Mouse (Mus musculus) CD4-positive, CD25-positive, alpha-beta regulatory T cell, adult 4 months (primary cell): ENCODE measurements around the gene Taf15. TPM values are rescaled to one million over a fixed set of nuclear protein-coding genes. Genes with fewer than 3 reads are reported as not detected.

ENCODE experiments used
- ATAC-seq: one replicate; pipeline ENCODE4 v1.8.0; 2017
- polyA plus RNA-seq, 2 experiments: library from polyadenylated mRNA; unstranded; fragments of 100-300 nt; shearing (Covaris generic); gene quantifications; one replicate each; pipeline ENCODE4 v1.2.1; 2017

The Taf15 gene
- polyA plus RNA-seq = 10 to 100 TPM; 20.6 to 22.0 TPM

DNA sequence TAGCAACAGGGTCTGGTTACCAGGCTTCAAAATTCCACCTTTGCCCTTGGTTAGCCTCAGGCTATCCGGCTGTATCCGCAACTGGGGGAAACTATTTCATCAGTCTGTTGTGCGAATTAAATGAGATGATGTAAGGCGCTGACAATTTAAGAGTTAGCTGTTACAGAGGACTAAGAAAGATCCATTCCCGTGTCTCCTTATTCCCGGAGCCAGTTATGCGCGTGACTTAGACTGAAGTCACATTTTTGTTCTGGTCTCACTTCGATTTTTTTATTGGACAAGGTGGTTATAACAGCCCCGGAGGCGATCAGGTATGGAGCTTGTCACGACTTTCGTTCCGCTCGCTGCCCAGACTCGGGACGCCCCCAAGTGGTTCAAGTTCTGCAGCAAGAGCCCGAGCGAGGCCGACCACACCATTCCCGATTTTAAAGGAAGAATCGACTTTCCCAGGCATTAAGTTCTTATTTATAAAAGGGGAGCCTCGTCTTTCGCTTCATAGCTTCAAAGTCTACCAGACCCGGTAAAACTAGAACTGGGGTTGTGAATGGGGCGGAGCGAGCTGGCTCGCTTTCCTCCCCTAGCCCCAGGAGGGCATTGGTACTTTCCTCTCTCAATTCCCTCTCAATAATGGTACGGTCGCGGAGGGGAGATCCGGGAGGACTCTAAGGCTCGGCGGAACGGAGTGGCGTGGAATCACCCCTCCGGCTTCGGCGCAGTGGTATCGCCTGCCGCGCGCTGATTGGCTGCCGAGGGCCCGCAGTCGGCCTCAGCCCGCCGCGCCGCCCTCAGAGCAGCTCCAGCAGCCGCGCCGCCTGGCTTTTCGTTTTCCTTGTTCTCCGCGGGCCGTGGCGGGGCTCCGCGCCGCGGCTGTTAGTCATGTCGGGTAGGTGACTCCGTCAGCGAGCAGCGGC, at the start of gene Taf15:
Gene Taf15, plus strand, starts transcription at position 763 of the 911 bp plus-strand sequence.
- ATAC-seq = peak; percentile 99

DNA sequence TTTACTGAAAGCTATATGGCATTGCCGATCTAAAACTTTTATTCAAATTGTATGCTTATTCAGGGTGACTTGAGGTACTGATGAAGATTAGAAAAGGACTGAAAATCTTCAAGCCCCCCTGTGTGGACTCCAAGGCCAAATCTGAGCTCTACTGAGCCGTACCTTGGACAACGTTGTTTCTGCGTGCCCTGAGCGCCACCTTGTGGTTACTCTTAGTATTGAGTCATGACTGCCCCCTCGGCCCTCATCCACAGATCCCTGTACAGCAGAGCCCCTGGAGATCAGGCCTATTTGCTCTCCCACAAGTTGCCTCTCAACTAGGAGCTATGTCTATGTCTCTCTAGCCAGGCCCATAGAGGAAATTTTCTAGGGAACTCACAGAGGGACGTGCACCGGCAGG, 48.2 kb upstream of the Taf15 start:
- no peak for ATAC-seq

DNA sequence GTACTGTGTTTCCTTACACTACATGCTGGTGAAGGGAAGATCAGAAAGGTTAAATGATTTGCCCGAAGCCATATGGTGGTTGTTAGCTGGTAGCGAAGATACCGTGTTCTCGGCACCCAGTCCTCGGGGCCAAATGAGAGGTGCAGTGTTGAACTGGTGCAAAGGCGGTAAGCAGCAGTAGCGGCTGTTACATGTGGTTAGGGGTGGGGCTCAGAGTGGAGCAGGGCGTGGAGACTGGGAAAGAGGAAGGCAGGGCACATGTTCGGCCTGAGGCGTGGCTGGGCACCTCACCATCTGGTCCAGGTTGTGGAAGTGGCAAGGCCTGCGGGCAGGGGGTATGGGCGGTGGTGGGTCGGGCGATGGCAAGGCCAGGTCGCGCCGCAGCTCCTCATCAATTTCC, 45.9 kb upstream of the Taf15 start:
- ATAC-seq = no peak

DNA sequence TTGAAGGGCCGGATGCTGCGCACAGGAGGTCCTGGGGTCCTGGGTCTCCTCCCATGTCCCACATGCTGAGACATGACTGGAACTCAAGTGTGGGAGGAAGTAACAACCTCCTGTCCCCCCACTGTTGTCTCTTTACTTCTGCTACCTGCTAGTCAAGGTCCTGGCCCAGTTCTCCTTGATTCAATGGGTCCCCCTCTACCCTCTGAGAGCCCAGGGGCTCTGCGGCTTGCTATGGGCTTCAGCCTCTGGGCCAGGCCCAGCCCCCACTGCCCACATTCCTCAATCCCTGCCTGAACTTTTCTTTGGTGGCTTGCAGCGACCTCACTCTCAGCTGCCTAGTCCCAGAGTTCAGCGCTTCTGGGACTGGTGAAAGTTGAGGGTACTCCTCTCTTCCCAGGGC, 43.5 kb upstream of the Taf15 start, which contains the start of gene Gas2l2:
Gene Gas2l2, minus strand, starts transcription at position 101 of the 400 bp plus-strand sequence.
- ATAC-seq = no peak

DNA sequence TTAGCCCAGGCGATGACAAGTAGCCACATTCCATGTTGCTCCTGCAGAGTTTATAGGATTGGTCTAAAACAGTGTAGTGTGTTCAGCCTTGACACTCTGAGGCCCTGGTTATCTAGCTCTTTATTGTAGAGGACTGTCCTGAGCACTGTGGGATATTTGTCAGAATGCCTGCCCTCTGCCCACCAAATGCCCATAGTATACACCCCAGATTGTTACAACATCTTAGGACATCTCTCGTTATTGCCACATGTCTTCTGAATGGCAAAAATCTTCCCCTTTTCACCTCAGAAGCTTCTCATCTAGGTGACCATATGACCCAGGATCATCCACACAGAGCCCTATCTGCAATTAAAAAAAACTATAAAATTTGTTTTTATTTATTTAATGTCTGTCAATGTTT, 40.4 kb upstream of the Taf15 start:
- no peak for ATAC-seq

DNA sequence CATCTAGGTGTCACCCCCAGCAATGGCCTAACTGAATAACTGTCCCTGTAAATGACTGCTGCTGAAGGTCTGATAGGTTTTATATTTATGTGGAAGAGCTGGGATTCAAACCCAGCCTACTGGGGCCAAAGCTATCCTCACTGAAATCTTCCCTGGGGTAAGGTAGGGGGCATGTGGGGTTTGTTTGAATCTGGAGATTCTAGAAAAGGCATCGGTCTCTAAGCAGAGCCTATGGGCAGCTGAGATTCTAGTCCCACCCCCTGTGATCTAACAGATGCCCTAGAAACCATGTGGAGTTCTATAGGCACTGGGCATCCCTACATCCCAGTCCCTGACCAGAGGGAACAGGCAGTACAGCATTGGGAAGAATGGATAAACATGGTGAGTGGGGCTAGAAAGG, 35.5 kb upstream of the Taf15 start, which contains the start of gene 1700020L24Rik:
Gene 1700020L24Rik, plus strand, starts transcription at position 301 of the 400 bp plus-strand sequence.
- ATAC-seq = no peak

DNA sequence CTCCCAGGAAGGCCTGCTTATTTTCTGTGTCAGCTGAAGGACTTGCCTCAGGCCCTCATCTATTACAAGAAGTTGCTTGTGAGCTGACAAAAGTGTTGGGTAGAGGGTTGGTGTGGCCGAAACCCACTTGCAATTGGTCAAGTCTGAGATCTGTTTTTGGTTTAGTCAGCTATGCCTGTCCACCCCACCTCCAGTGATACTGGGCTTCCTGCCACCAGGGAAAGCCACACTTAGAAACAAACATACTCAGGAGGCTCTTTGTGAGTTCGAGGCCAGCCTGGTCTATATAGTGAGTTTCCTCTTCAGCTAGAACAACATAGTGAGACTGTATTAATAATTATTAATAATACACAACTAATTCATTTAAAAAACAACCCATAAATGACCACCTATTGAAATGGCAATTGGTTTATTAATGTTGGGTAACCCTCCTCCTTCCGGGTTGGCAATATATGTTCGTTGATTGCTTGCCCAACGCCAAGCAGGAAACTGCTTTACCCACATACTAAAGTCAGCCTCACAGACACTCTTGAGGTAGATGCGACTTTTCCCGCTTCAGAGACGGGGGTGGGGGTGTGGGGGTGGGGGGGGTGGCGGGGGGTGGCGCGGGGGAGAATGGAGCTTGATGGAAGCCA, 33.3 kb upstream of the Taf15 start:
- ATAC-seq = no peak

DNA sequence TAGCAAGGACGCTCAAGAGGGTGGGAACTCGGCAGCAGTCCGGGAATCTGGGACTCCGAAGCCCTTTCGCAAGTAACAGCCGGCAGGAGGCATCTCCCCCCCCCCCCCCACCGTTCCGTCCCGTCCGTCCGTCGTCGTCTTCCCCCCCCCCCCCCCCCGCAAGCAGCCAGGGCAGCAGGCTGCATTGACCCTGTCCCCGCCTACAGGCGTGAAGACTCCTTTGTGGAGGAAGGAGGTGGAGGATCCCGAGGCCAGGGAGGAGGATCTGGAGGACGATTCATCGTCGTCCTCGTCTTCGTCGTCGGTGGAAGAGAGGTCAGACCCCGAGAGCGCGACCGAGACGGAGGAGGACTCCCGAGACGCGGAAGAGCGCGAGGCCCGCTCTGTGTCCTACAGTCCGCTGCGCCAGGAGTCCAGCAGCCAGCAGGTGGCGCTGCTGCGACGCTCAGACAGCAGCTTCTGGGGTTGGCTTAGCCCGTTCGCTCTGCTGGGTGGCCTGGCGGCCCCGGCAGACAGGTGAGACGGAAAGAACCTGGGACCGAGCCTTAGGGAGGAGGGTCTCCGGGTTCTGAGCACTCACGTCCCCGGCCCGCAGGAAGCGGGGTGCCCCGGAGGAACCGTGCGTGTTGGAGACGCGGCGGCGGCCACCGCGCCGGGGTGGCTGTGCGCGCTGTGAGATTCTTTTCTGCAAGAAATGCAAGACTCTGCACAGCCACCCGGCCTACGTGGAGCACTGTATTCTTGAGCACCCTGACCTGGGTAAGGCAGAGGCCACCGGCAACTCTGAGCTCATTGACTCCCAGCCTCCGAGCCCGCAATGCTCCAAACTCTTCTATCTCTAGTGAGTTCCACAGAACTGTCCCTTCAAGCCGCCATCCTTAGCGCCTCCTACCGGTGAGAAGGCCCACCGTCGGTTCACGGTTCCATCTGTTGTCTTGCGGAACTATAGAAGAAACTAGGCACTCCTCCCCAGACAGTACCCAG, 32.5 kb upstream of the Taf15 start:
- ATAC-seq = peak; percentile 91

DNA sequence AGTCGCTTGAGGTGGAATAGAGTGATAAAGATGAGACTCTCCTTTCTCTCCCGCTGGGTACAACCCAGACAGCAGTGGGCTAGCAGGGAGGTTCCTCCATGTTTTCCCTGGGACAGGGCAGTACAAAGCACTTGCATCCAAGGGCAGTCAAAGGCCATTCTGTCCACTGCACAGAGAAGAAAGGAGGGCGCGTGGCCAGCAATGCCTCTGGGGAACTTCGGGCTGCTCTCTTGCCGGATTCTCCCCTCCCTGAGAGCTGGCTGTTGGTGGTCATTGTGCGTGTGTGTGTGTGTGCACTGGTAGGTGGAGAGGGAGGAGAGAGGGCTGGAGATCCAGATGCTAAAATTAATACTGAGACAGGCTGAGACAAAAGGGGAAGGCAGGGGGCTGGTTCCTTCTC, 31.7 kb upstream of the Taf15 start:
- ATAC-seq = no peak

DNA sequence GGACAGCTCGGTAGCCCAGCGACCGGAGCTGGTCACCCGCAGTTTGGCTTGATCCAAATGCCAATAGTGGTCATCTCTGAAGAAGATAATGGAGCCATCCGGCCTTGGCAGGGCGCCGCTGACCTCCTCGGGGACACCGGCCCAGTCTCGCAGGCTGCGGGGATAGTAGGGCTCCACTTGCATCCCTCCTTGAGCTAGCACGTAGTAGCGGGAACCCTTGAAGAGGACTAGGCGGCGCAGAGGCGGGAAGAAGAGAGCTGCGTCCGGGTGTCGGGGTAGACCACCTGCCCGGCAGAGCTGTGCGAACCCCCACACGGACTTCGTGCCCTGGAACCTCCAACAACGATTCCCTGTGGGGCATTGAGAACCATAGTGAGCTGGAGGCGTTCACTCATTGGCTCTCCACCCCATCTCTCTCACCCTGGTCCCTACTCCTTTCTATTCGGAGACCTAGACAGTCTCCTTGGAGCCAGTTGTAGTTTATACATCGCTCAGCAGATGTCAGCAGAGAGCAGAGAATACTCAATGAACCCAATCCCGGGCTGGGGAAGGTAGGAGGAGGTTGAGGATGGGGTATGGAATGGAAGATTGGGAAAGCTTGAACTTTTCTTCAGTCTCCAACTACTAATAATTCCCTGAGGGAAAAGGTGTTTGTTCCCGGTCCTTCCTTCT, 30.2 kb upstream of the Taf15 start:
- ATAC-seq = no peak

DNA sequence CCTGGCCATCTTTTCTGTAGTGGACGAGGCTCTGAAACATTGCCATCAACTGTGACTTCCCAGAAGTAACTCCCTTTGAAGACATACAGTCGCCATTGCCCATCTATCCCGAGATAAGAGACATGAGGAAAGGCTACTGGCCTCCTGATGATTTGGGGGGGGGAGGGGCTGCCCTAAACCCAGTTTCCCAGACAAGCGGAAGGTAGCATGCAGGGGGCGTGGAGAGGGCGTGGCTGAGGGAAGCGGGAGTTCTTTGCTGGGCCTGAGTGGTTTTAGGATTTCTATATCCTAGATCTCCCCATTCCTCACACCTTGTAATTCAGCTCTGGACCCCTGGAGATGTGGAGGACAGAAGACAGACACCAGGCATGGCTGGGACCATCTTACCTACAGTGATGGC, 29.1 kb upstream of the Taf15 start:
- ATAC-seq = no peak

DNA sequence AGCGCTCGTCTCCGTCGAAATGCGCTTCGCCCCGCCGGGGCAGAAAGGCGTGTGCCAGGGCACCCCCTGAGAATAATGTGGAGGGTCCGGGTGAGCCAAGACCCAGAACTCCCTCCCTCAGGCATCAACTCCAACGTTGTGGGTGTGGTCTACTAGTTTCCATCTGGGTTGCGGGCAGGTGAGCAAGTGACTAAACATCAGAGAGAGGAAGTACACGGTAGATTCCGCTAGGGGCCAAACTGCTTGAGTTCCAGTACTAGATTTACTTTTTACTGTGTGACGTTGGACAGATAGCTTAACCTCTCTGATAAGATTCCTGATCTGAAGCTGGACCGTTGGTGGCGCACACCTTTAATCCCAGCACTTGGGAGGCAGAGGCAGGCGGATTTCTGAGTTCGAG, 27.9 kb upstream of the Taf15 start:
- peak; percentile 25 for ATAC-seq

DNA sequence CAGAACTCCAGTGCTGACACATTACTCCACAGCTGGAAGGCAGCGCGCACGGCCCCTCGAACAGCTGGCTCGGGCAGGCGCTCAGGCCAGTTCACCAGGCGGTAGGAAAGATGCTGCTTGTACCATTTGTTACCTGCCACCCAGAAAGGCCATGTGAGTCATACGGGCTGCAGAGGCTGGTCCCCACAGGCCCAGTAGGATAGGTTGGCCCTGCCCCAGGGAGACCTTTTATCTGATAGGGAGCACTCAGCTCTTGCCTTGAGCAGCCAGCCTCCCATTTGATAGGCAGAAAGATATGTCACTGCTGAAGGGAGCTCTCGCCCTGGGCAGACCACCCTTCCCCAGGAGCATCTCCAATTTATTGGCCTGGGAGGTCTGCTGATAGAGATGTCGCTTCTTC, 25.3 kb upstream of the Taf15 start:
- ATAC-seq = no peak

DNA sequence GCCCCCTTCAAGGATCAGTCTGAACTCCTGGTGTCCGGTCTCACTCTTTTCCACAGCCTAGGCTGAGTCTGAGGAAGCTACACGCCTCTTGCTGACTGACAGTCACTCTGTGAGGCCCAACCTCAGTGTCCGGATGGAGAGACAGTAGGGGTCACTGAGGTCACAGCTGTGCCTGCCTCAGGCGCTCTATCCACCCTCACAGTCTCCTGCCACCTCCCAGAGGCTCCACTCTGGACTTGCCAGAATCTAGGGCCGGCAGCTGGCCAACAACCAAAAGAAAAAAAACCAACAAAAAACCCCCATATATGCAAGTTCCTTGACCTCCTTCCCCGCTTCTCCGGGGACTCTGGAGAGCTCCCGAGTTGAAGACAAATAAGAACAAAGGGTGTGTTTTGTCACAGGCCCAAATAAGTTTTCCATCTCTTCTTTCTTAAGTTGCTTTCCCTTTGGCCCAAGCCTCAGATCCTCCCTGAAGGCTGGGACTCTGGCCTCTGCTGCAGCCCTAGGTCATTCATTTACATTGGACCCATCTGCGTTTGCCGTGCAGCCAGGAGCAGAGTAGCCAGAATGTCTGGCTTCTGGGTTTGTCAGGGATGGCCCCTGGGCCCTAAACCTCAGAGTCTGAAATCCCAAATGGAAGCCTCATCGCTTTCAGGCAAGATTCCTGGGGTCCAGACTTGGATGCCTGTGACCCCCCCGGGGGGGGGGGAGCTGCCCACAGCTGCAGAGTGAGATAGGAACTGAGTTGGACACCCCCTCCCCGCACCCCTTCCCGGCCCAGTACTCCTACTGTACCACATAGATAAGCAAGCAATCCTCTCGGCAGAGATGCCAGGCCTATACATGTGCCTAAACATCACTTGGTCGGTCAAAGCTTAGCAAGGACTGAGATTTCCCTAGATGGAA, 24.6 kb upstream of the Taf15 start:
- no peak for ATAC-seq

DNA sequence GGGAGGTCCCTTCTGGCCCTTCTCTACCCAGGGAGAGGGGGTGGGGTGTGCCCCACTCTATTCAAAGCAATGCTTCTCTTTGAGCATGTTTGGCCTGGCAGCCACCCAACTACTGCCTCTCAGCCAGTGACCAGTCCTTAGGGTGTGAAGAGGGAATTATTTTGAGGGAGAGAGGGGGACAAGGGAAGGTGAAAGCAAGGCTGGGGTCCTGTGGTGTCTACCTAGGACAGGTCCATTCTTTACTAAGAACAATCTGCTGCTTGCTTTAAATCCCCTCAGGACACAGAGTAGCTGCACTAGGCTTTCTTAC, 24.0 kb upstream of the Taf15 start:
- ATAC-seq = no peak

DNA sequence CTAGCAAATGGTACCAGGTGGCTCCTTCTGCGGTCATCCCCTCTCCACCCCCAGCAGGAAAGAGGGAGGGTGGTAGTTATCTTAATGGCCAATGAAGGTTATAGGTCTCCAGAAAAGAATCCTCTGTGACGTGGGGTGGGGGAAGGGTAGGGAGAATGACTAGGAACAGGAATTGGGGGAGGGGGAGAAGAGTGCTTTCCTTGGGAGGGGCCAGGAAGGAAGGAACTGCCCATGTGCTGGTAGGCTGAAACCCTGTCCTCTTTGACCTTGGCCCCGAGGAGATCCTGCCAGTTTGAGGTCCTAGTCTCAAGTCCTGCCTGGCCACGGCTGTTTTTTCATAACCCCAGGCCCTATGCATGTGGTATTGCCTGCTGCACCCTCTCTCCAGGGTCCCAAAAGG, 23.6 kb upstream of the Taf15 start:
- no peak for ATAC-seq

DNA sequence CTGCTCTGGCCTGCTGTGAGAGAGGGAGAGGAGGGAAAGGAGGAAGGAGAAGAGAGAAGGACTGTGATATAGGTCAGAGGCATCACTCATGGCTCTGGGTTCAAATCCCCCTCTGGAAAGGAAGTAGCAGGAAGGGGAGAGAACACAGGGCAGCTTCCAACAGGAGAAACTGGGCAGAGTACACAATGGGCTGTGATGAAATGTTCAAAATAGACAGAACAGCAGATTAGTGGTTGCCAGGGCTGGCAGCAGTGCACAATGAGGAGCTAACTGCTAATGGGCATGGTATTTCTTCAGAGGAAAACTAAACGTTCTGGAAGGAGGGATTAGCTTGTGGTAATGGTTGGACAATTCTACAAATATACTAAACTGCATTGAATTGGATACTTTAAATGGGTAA, 22.3 kb upstream of the Taf15 start:
- ATAC-seq = no peak

DNA sequence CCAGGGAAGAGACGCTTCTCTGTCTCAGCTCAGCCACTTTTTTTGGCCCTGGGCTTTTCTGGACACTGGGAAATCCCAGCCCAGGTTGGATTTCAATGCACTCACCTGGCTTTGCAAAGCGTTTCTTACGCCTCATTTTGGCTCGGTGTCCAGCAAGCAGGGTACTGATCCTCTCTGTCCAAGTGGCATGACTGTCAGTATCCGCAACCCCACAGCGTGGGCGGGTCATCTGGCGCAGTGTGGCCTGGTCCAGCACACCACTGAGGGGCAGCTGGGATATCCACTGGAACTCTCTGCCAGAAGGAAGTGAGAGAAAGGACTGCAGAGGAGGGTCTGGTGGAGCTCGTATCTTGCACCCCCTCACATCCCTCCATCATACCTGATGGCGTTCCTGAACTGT, 21.6 kb upstream of the Taf15 start:
- ATAC-seq = no peak

DNA sequence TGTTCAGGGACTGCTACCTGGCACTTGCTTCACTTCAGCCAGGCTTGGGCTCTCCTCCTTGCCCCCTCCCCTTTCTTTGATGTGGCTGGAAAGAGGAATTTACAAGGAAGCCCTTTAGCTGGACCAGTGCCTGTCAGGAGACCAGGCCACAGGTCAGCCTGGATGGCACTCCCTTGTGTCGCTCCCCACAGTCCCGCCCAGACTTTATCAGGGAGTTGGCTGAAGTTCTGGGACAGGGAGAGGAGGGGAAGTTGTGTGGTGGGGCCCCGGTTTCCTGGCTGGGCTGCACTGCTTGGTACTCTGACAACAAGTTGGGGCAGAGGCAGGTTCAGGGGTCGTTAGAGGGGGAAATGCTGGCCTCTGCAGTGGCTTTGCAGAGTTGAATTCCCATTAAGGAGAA, 18.3 kb upstream of the Taf15 start:
- no peak for ATAC-seq

DNA sequence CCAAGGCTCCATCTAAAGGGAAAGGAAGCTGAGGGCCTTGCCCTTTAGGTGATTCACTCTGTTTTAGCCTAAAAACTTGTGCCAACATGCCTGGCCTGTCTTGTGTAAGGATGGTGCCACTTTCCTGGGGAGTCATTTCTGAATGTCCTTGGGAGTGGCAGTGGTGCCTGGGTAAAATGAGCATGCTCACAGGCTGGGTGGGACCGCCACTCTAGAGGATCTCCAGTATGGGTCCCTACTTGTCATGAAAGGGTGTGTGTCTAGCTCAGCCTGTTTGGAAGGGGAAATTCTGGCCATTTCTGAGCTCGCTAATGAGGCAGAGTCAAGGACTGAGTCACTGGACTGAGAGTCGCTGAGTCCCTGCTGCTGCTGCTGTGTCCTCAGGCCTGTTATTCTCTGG, 17.3 kb upstream of the Taf15 start:
- ATAC-seq = no peak

DNA sequence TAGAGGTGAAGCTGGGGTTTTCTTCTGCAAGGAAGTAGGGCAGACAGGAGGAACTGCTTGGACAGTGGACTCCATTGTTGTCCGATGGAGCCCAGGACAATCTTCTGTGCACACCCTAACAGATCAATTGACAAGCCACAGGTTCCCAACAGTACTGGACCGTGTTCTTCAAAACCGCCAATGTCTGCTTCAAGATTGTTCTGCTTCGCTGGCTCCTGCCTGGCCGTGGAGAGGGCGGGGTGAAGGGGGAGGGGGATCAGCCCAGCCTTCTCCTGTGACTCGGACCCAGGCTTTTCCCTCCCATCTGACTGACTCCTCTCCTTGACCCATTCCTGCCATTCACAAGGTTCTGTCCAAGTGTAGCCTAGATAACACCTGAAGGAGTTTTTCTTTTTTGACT, 15.6 kb upstream of the Taf15 start:
- no peak for ATAC-seq
